Mouse (Mus musculus) erythroblast, embryonic 14.5 days (primary cell): Measurements from ENCODE around the gene Asic1.

ENCODE experiments used
- GATA1 ChIP-seq: IDR thresholded peaks from 2 replicates; pipeline ENCODE4 v1.6.1; 2012; ENCODE audit warnings: low read length, inconsistent platforms, mixed read lengths
- TAL1 ChIP-seq: IDR thresholded peaks from 3 replicates; pipeline ENCODE4 v1.6.1; 2012; ENCODE audit warnings: low read length, inconsistent platforms, mixed read lengths

GRCm38 (mm10) chr15:99723120-99723514 is 52.9 kb downstream of the Asic1 start:
- TF ChIP-seq GATA1 = no peak
- no peak for TF ChIP-seq TAL1
